Mouse (Mus musculus): Measurements from ENCODE around the gene Olfr1305. TPM values are rescaled to one million over a fixed set of nuclear protein-coding genes. Genes with fewer than 3 reads are reported as not detected.

Olfr1305 gene
- polyA plus RNA-seq (2012; rRNA removed) (not detected in 2 replicates), polyA plus RNA-seq (2014; fragmentation: Nextera tagmentation; extraction: Ambion mirVana) (not detected in 2 replicates)

GRCm38 (mm10) chr2:111877049-111877448, at the start of gene Olfr1305:
Gene Olfr1305 (minus strand): TSS chr2:111877149.
- H3K9ac ChIP-seq (replicated peaks) = no peak within 1 kb of the TSS
- H3K4me3 ChIP-seq (ENCODE audit: insufficient read depth in 1 of 2, low read depth in 2 of 2, low read length in 2 of 2) = no peak within 1 kb of the TSS
- no peak within 1 kb of the TSS for H3K27ac ChIP-seq
- no peak within 1 kb of the TSS for H3K4me2 ChIP-seq (ENCODE audit: low read depth)
- ATAC-seq (ENCODE audit: insufficient read depth) = no peak
- no peaks in the 10 kb centered on the region for H3K9me3 ChIP-seq (ENCODE audit: control insufficient read depth, low read length)
- no peaks in the 10 kb centered on the region for H3K27me3 ChIP-seq (ENCODE audit: control insufficient read depth, insufficient read depth, low read length)
- H3K36me3 ChIP-seq (replicated peaks; ENCODE audit: control insufficient read depth, insufficient read depth, low read depth) = no peaks in the 10 kb centered on the region
- no peak for DNase-seq (ENCODE audit: low read depth in 3 of 3, low spot score in 3 of 3)
- H3K4me1 ChIP-seq (replicated peaks; ENCODE audit: control insufficient read depth in 2 of 2, insufficient read depth in 2 of 2, low read length in 1 of 2) = no peaks in the 10 kb centered on the region
- TF ChIP-seq EP300 (IDR thresholded peaks at IDR 0.05; ENCODE audit: low read depth) = no peak
- no peak for TF ChIP-seq CTCF (IDR thresholded peaks at IDR 0.05; ENCODE audit: low read depth)
- whole genome bisulfite sequencing (ENCODE audit: insufficient replicate concordance) = 56% methylated on average over 2 of the region's 2 CpGs

DNA sequence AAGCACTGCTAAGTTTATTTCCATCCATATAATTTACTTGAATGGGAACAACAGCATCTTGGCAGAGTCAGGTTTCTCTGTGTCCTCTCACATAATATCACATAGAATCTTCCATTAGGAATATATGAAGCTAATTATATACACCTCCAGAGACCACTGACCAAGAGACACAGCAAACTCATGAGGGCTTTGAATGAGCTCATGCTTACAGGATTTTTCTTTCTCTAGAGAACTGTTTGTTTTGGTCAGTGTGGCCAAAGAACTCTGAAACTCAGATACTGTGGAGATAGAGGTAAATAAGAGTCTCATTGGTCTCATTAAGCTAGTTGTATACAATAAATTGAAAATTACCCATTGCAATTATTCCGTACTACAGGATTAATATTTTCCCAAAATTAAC, 39.2 kb upstream of the Olfr1305 start, which contains the start of gene Olfr1306:
Gene Olfr1306 (minus strand): TSS at position 101 of the 400 bp plus-strand sequence.
- Histone ChIP-seq H3K4me3 (ENCODE audit: insufficient read depth in 1 of 2, low read depth in 2 of 2, low read length in 2 of 2) (no peak within 1 kb of the TSS), H3K27me3 (ENCODE audit: control insufficient read depth, insufficient read depth, low read length) (no peaks in the 10 kb centered on the region), H3K9me3 (ENCODE audit: control insufficient read depth, low read length) (no peaks in the 10 kb centered on the region), H3K9ac (replicated peaks) (no peak within 1 kb of the TSS), H3K27ac (no peak within 1 kb of the TSS), H3K4me2 (ENCODE audit: low read depth) (no peak within 1 kb of the TSS), H3K36me3 (replicated peaks; ENCODE audit: control insufficient read depth, insufficient read depth, low read depth) (no peaks in the 10 kb centered on the region), H3K4me1 (replicated peaks; ENCODE audit: control insufficient read depth in 2 of 2, insufficient read depth in 2 of 2, low read length in 1 of 2) (no peaks in the 10 kb centered on the region)
- TF ChIP-seq CTCF (IDR thresholded peaks at IDR 0.05; ENCODE audit: low read depth) (no peak), EP300 (IDR thresholded peaks at IDR 0.05; ENCODE audit: low read depth) (no peak)
- no peak for DNase-seq (ENCODE audit: low read depth in 3 of 3, low spot score in 3 of 3)
- WGBS (ENCODE audit: insufficient replicate concordance) = 51% methylated on average over 1 of the region's 1 CpGs
- ATAC-seq (ENCODE audit: insufficient read depth) = no peak

GRCm38 (mm10) chr2:111820240-111820639, 56.7 kb downstream of the Olfr1305 start, which contains the start of gene Olfr1303:
Gene Olfr1303 (minus strand): TSS chr2:111820340.
- Histone ChIP-seq H3K9ac (replicated peaks) (no peak within 1 kb of the TSS), H3K9me3 (ENCODE audit: control insufficient read depth, low read length) (no peaks in the 10 kb centered on the region), H3K4me3 (ENCODE audit: insufficient read depth in 1 of 2, low read depth in 2 of 2, low read length in 2 of 2) (no peak within 1 kb of the TSS), H3K4me1 (replicated peaks; ENCODE audit: control insufficient read depth in 2 of 2, insufficient read depth in 2 of 2, low read length in 1 of 2) (no peaks in the 10 kb centered on the region), H3K4me2 (ENCODE audit: low read depth) (no peak within 1 kb of the TSS), H3K27me3 (ENCODE audit: control insufficient read depth, insufficient read depth, low read length) (no peaks in the 10 kb centered on the region), H3K27ac (no peak within 1 kb of the TSS), H3K36me3 (replicated peaks; ENCODE audit: control insufficient read depth, insufficient read depth, low read depth) (no peaks in the 10 kb centered on the region)
- no peak for ATAC-seq (ENCODE audit: insufficient read depth)
- DNase-seq (ENCODE audit: low read depth in 3 of 3, low spot score in 3 of 3) = no peak
- no peak for TF ChIP-seq EP300 (IDR thresholded peaks at IDR 0.05; ENCODE audit: low read depth)
- TF ChIP-seq CTCF (IDR thresholded peaks at IDR 0.05; ENCODE audit: low read depth) = no peak
- 55% methylated on average over 2 of the region's 2 CpGs for WGBS (ENCODE audit: insufficient replicate concordance)

Other genes with a start within 250 kb of the Olfr1305 start
- not detected in 2 replicates for gene Olfr1298, start 227.9 kb downstream of the Olfr1305 start, polyA plus RNA-seq (2012; rRNA removed)
- gene Olfr1298, start 227.9 kb downstream of the Olfr1305 start, polyA plus RNA-seq (2014; fragmentation: Nextera tagmentation; extraction: Ambion mirVana) = not detected in 2 replicates
- gene Olfr1299, start 215.7 kb downstream of the Olfr1305 start, polyA plus RNA-seq (2012; rRNA removed) = not detected in 2 replicates
- not detected in 2 replicates for gene Olfr1299, start 215.7 kb downstream of the Olfr1305 start, polyA plus RNA-seq (2014; fragmentation: Nextera tagmentation; extraction: Ambion mirVana)
- gene Olfr1301, start 126.1 kb downstream of the Olfr1305 start, polyA plus RNA-seq (2012; rRNA removed) = not detected in 2 replicates
- not detected in 2 replicates for gene Olfr1301, start 126.1 kb downstream of the Olfr1305 start, polyA plus RNA-seq (2014; fragmentation: Nextera tagmentation; extraction: Ambion mirVana)
- gene Olfr1302, start 99.7 kb downstream of the Olfr1305 start, polyA plus RNA-seq (2012; rRNA removed) = not detected in 2 replicates
- gene Olfr1302, start 99.7 kb downstream of the Olfr1305 start, polyA plus RNA-seq (2014; fragmentation: Nextera tagmentation; extraction: Ambion mirVana) = not detected in 2 replicates
- gene Olfr1303, start 56.8 kb downstream of the Olfr1305 start, polyA plus RNA-seq (2012; rRNA removed) = not detected in 2 replicates
- gene Olfr1303, start 56.8 kb downstream of the Olfr1305 start, polyA plus RNA-seq (2014; fragmentation: Nextera tagmentation; extraction: Ambion mirVana) = not detected in 2 replicates
- gene Olfr1306, start 39.1 kb upstream of the Olfr1305 start, polyA plus RNA-seq (2012; rRNA removed) = not detected in 2 replicates
- gene Olfr1306, start 39.1 kb upstream of the Olfr1305 start, polyA plus RNA-seq (2014; fragmentation: Nextera tagmentation; extraction: Ambion mirVana) = not detected in 2 replicates
- gene Olfr1307, start 72.3 kb upstream of the Olfr1305 start, polyA plus RNA-seq (2012; rRNA removed) = not detected in 2 replicates
- gene Olfr1307, start 72.3 kb upstream of the Olfr1305 start, polyA plus RNA-seq (2014; fragmentation: Nextera tagmentation; extraction: Ambion mirVana) = not detected in 2 replicates
- not detected in 2 replicates for gene Olfr1308, start 87.8 kb upstream of the Olfr1305 start, polyA plus RNA-seq (2012; rRNA removed)
- not detected in 2 replicates for gene Olfr1308, start 87.8 kb upstream of the Olfr1305 start, polyA plus RNA-seq (2014; fragmentation: Nextera tagmentation; extraction: Ambion mirVana)
- not detected in 2 replicates for gene Olfr1309, start 113.1 kb upstream of the Olfr1305 start, polyA plus RNA-seq (2012; rRNA removed)
- gene Olfr1309, start 113.1 kb upstream of the Olfr1305 start, polyA plus RNA-seq (2014; fragmentation: Nextera tagmentation; extraction: Ambion mirVana) = not detected in 2 replicates
- gene Olfr1310, start 135.6 kb upstream of the Olfr1305 start, polyA plus RNA-seq (2012; rRNA removed) = not detected in 2 replicates
- gene Olfr1310, start 135.6 kb upstream of the Olfr1305 start, polyA plus RNA-seq (2014; fragmentation: Nextera tagmentation; extraction: Ambion mirVana) = not detected in 2 replicates
- gene Olfr1311, start 147.3 kb upstream of the Olfr1305 start, polyA plus RNA-seq (2012; rRNA removed) = not detected in 2 replicates
- gene Olfr1311, start 147.3 kb upstream of the Olfr1305 start, polyA plus RNA-seq (2014; fragmentation: Nextera tagmentation; extraction: Ambion mirVana) = not detected in 2 replicates
- not detected in 2 replicates for gene Olfr1312, start 173.1 kb upstream of the Olfr1305 start, polyA plus RNA-seq (2012; rRNA removed)
- gene Olfr1312, start 173.1 kb upstream of the Olfr1305 start, polyA plus RNA-seq (2014; fragmentation: Nextera tagmentation; extraction: Ambion mirVana) = not detected in 2 replicates
- not detected in 2 replicates for gene Olfr1313, start 200.7 kb upstream of the Olfr1305 start, polyA plus RNA-seq (2012; rRNA removed)
- not detected in 2 replicates for gene Olfr1313, start 200.7 kb upstream of the Olfr1305 start, polyA plus RNA-seq (2014; fragmentation: Nextera tagmentation; extraction: Ambion mirVana)
- not detected in 2 replicates for gene Olfr1314, start 219.6 kb upstream of the Olfr1305 start, polyA plus RNA-seq (2012; rRNA removed)
- not detected in 2 replicates for gene Olfr1314, start 219.6 kb upstream of the Olfr1305 start, polyA plus RNA-seq (2014; fragmentation: Nextera tagmentation; extraction: Ambion mirVana)
- not detected in 2 replicates for gene Olfr1315-ps1, start 238.3 kb upstream of the Olfr1305 start, polyA plus RNA-seq (2012; rRNA removed)
- gene Olfr1315-ps1, start 238.3 kb upstream of the Olfr1305 start, polyA plus RNA-seq (2014; fragmentation: Nextera tagmentation; extraction: Ambion mirVana) = not detected in 2 replicates